Mouse (Mus musculus) spleen, postnatal 36 days (tissue): Measurements from ENCODE around the gene Pomp.

Source experiments
- DNase-seq, 2 experiments: peaks; one replicate each; pipeline ENCODE4 v3.0.0; 2022; ENCODE audit warnings: low spot score in 2 of 2, mixed read lengths in 1 of 2

The Pomp gene

GRCm38 (mm10) chr5:147898968-147899549 lies 38.8 kb downstream of the Pomp start:
- DNase-seq, result peak; percentile 50 to 53

GRCm38 (mm10) chr5:147902008-147902757 lies 41.9 kb downstream of the Pomp start:
- DNase-seq, result no peak

- no peak for DNase-seq
These were observed 42.9 kb downstream of the Pomp start for GRCm38 (mm10) chr5:147903166-147903565.

GRCm38 (mm10) chr5:147907144-147907543 lies 46.9 kb downstream of the Pomp start:
- DNase-seq, result no peak

GRCm38 (mm10) chr5:147907851-147908250 lies 47.6 kb downstream of the Pomp start:
- DNase-seq, result no peak

- no peak for DNase-seq
These were observed 50.7 kb downstream of the Pomp start for GRCm38 (mm10) chr5:147910807-147911509.

- no peak for DNase-seq
These were observed 51.5 kb downstream of the Pomp start for GRCm38 (mm10) chr5:147911744-147912143.

- DNase-seq, result no peak
These were observed 53.1 kb downstream of the Pomp start for GRCm38 (mm10) chr5:147913241-147913842.

- no peak for DNase-seq
These were observed 54.8 kb downstream of the Pomp start for GRCm38 (mm10) chr5:147915038-147915566.

- no peak for DNase-seq
These were observed 55.9 kb downstream of the Pomp start for GRCm38 (mm10) chr5:147916171-147916570.

- no peak for DNase-seq
These were observed 58.0 kb downstream of the Pomp start for GRCm38 (mm10) chr5:147918044-147918846.

GRCm38 (mm10) chr5:147924621-147925020 lies 64.4 kb downstream of the Pomp start:
- DNase-seq, result no peak
